Mouse (Mus musculus) cerebellum, adult (tissue): ENCODE results near the gene Slc22a2.

Experiments
- ATAC-seq: cut with Nextera tagmentation; 2 replicates; pipeline ENCODE4 v1.9.2; 2017; ENCODE audit warnings: mild to moderate bottlenecking, moderate library complexity, mixed read lengths; ENCODE audit not compliant: insufficient number of reproducible peaks, low FRiP score, low TSS enrichment

Gene Slc22a2

DNA sequence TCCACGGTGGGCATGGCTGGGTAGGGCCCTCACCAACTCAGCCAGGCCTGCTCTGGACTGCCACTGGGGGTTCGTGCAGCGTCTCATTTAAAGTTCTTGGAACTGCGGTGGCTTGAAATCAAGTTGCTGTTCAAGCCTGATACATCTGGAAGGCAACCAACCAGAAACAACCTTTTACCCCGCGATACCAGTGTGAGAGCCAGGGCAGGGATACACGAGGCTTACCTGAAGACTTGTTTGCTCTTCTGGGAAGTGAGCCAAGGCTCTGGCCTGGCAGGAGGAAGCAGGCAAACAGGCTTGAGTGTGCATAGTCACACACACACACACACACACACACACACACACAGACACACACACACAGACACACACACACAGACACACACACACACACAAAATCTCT, 91.7 kb downstream of the Slc22a2 start, which contains the start of gene Slc22a1:
TSS of gene Slc22a1 (minus strand) at position 184 of the 400 bp plus-strand sequence.
- no peak for ATAC-seq

DNA sequence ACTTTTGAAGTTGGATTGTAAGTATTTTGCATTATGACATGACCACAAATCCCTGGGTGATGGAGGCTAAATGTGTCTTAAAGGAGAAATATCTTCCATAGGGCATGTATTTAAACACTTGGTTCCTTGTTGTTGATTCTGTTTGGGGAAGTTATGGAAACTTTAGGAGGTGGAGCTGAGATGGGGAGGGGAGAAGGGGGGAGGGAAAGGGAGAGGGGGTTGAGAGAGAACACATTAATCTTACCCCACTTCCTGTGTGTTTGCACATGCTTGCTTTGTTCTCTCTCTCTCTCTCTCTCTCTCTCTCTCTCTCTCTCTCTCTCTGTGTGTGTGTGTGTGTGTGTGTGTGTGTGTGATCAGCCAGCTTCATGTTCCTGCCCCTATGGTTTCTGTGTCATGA, 93.2 kb downstream of the Slc22a2 start:
- no peak for ATAC-seq
